Mouse (Mus musculus): ENCODE results near the gene Parp12.

The Parp12 gene

DNA sequence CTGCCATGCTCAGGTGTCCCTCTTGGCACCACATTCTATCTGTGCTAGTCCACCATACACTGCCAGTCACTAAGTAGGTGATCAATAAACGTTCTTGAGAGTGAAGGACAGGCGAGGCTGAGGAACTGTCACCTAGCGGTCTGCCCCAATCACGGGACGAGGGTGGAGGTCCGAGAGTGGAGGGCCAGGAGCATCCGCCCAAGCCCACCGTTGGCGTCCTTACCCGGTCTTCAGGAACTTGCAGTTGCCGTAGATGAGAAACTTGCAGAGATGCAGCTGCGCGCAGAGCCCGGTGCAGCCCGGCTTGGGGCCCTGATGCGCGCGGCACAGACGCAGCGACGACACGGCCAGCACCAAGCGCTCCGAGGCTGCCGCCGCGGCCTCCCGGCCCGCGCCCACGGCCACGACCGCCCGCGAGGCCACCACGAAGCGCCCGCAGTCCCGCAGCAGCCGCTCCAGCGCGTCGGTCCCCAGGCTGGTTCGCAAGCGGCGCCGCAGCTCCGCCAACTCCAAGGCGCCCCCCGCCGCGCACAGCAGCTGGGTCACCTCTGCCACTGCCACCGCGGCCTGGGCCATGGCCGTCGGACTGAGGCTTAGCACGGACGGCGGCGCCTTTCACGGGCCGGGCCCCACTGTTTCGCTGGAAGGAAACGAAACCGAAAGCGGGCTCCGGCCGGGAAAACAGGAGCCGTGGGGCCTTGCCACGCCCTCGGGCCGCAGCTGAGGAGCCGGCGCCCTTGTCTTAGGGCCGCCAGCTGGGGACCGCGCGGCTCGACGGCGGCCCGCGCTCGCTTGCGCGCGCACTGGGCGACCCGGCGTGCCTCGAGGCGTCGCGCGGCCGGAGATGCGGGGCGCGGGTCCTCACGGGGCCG is at the start of gene Parp12:
Gene Parp12, minus strand, starts transcription at position 766 of the 872 bp plus-strand sequence.
- DNase-seq (ENCODE audit: low spot score), result peak; percentile 10

DNA sequence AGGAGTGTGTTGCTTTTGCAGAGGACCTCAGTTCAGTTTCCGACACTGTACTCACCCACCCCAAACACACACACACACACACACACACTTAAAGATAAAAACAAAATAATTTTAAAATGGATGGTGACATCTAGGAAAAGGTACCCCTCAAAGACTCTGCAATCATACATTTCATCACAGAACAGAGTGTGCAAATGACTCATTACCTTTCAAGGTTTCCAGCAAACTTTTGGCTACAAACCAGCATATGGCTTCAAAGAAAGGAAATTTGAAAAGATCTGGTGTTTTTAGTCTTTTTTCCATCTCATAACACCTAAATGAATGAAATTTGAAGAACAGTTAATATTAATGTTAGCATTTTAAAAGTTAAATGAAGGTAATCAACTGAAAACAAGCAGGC is 46.7 kb upstream of the Parp12 start:
- DNase-seq (ENCODE audit: low spot score), result no peak

DNA sequence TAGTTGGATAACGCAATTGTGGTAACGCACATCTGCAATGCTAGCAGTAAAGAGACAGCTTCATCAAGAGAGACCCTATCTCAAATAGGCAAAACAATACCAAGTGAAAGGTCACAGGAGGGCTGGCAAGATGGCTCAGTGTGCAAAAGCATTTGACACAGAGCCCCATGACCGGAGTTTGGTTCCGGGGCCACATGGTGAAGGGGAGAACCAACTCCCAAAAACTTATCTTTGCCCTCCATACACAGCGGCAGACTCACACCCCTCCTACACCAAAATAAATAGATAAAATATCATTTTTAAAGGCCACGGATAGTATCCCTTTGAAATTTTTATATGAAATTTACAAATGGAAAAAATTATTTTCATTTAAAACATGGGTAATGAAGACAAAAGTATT is 43.8 kb upstream of the Parp12 start:
- no peak for DNase-seq (ENCODE audit: low spot score)

DNA sequence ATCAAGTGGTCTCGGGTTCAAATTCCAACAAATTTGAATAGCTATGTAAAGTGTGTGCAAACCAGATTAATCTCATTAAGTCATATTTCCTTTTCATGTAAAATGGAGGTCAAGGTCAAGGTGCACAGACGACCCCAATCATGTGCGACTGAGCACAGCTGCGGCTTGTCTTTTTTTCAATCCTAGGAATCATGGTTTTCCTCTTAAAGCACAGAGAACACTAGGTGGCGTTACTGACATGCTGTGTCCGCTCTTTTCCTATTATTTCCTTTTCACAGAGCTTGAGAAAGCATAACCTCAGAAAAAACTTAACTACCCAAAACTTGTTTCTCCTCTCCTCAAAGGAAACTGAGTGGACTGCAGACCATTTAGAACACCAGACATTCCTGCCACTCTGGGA is 27.9 kb upstream of the Parp12 start:
- DNase-seq (ENCODE audit: low spot score), result no peak

DNA sequence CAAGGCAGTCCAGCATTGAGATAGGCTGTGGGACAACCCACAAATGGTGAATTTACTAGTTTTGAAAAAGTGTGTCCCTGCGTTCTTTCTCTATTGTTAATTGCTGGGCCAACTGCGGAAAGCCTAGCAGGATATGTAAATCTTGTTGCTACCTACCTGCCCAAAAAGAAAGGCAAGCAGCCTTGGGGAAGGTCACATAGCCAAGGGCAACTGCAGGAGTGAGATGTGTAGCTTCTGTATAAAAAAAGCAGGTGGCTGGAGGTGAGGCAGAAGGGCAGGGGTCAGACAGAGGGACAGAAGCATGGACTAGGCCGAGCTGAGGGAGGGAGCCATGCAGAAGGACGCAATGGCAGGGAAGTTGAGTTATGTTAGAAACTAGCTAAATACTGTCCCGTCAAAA is 14.4 kb upstream of the Parp12 start:
- DNase-seq (ENCODE audit: low spot score), result no peak

DNA sequence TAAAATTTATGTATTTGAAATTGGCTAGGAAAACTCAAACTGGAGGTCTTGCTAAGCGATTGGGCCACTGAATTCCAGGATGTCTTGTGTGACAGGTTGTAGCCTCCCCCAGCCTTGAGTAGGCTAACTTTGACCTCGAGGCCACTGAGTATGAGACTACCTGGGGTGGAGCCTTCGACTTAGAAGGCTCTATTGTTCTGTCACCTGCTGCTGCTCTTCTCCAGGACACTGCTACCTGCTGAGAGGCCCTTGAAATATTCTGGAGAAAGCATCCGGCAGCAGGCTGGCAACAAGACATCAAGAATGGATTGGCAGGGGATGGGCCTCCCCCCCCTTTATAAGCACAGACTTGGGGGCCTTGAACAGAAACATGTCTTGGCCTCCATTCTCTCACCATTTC is 13.3 kb upstream of the Parp12 start:
- no peak for DNase-seq (ENCODE audit: low spot score)

DNA sequence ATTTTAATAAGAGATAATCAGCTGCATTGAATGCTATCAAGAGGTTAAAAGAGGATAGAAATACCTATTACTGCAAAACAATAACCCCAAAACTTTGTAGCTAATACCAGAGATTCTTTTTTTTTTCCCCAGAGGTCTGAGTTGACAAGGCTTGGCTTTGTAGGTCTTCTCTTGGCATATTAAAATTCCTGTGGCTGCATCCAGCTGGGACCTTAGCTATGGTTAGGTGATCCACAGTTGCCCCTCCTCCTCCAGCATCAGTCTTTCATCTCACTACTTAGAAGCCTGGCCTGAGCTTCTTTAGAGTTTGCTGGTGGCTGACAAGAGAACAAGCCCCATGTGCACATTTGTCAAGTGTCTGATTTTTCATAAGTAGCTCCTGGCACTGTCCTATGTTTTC is 6.6 kb upstream of the Parp12 start:
- no peak for DNase-seq (ENCODE audit: low spot score)

DNA sequence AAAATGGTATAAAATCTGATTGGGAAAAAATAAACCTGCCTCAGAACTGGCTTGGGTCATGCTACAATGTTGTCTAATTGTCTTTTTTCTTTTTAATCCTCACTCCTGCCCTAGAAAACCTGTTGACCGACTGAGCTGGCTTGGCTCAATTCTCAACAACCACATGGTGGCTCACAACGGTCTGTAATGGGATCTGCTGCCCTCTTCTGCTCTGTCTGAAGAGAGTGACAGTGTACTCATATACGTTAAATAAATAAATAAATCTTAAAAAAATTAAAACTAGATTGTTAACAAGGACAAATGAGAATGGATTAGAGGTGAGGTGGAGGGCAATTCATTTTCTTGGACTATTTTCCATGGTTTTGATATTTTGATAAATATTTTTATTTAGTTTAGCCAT is 2.5 kb upstream of the Parp12 start:
- no peak for DNase-seq (ENCODE audit: low spot score)

DNA sequence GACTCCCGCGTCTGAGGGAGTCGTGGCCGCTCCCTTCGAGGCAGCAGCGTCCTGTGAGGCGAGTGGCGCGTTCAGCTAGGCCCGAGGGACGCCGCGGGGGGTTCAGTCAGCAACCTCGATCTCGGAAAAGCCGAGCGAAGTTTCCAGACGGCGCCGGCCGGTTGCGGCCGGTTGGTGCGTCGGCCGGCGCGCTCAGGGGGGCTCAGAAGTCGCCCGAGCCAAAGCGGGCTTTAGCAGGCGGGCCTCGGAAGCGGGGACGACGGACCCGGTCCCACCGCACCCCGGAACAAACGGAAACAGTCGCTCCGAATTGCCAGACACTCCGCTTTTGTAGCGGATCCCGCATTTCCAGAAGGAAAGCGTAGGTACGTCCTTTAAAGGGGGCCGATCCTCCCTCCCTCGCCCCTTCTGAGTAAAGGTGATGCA is 320 bp upstream of the Parp12 start:
- no peak for DNase-seq (ENCODE audit: low spot score)

DNA sequence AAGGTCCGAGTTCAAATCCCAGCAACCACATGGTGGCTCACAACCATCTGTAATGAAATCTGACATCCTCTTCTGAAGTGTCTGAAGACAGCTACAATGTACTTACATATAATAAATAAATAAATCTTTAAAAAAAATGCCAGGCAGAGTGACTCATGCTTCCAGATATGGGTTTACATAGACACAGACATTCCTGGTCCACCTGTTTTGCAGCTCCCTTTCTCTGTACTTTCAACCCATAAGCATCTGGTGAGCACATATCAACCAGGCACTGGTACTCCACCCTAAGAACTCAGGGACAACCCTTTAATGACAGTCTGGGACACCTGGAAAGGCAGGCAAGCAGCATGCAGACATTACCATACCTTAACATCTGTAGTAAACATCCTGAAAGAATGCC is 2.7 kb downstream of the Parp12 start:
- no peak for DNase-seq (ENCODE audit: low spot score)

DNA sequence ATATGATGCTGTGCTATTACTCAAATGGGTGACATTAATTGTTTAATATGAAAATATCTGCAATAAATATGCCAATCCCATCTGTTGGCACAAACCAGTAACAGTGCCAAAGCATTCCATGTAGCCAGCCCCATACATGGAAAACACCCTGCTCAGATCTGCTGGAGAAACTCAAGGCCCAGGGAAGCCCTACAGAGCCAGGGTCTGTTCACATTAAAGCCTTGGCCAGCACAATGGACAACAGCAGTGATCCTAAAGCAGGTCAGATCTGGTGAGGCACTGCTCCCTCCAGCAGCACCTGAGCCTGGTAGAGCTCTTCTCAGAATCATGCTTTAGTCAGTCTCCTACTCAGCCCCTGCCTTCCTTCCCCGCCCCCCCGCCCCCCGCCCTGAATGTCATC is 5.0 kb downstream of the Parp12 start:
- no peak for DNase-seq (ENCODE audit: low spot score)

DNA sequence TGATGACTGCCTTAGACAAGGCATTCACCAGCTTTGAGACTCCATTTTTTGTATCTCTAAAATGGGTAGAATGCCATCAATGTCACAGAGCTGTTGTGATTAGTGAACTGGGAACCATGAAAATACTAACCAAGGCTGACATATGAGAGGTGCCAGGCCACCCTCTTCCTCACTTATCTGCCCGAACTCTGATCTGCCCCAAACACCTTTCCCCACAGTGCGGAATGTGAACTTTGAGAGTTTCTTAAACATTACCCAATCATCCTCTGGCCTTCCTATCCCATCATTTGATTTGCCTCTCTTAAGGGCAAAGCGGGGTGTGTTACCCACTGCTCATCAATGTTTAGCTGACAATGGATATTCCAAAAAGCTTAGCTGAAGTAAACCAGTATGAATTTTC is 5.4 kb downstream of the Parp12 start:
- DNase-seq (ENCODE audit: low spot score), result no peak

DNA sequence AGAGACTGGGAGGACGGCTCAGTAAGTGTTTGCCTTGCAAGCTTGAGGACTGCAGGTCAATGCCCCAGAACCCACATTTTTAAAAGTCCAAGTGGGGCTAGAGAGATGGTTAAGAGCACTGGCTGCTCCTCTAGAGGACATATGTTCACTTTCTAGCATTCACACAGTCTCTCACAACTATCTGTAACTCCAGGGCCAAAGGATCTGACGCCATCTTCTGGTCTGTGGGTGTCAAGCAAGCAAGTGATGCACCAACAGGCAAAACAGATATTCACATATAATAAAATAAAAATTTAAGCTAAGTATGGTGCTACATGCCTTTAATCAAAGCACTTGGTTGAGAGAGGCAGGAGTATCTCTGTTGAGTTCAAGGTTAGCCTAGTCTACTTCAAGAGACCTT is 11.3 kb downstream of the Parp12 start:
- no peak for DNase-seq (ENCODE audit: low spot score)

DNA sequence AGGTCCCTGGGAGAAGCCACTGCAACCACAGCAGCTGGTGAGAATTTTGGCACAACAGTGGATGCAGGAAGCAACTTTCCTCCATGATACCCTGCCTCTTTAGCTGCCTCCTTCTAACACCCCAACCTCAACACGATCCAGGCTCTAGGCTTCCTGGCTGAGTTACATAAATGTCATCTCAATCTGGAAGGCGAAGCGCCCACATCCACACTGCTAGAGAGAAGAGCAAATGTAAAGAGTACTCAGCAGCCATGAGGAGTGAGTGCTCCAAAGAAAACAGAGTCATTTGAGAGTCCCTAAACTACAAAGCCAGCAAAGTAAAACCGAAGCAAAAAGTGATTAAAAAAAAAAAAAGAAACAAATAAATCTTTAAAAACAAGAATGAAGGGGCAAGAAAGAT is 13.5 kb downstream of the Parp12 start:
- no peak for DNase-seq (ENCODE audit: low spot score)

DNA sequence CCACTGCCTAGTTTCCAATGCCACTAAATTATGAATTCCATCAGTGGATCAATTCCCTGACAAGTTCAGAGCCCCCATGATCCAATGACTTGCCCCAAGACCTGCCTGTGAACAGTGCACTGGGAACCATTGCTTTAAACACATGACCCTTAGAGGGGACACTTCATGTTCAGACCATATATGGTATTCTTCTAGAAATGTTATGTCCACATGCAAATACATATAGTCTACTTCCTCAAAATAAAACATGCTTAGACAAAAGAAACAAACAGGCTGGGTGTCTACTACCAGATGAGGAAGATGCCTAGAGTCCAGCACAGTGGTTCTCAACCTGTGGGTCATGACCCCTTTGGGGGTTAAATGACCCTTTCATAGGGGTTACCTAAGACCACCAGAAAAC is 41.7 kb downstream of the Parp12 start:
- no peak for DNase-seq (ENCODE audit: low spot score)

DNA sequence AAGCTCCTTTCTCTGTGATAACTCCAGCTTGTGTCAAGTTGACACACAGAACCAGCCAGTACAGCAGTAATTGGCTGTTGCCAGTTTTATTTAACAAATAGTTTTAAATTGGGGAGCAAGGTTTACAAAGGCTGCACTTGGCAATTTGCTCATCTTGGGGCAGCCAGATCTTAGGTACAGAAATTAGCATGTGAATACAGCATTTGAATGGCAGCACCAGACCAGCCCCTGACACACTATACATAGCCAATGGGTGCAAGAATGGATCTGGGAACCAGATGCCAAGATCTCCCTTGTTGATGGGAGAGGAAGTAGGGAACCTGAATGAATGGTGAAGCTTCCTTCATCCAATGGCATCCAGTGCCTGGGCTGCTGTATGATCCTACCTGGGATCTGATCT is 44.0 kb downstream of the Parp12 start:
- DNase-seq (ENCODE audit: low spot score), result no peak

DNA sequence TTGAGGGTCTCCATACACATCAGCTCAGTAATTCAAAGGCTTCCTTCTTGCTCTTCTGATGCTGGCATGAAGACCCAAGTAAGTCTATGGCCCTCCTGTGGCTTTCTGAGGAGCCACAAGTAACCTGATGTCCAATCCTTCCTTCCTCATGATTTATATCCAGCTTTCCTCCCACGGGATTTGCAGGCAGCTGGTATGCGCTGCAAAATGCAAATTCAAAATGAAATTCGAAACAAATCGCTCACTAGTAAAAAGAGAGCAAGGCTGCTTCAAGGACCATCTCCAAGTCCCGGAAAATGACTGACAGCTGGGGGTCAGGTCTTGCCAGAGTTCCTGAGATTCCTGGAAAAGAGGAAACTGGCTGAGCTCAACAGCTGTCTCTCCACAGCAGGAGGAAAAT is 45.5 kb downstream of the Parp12 start:
- no peak for DNase-seq (ENCODE audit: low spot score)

DNA sequence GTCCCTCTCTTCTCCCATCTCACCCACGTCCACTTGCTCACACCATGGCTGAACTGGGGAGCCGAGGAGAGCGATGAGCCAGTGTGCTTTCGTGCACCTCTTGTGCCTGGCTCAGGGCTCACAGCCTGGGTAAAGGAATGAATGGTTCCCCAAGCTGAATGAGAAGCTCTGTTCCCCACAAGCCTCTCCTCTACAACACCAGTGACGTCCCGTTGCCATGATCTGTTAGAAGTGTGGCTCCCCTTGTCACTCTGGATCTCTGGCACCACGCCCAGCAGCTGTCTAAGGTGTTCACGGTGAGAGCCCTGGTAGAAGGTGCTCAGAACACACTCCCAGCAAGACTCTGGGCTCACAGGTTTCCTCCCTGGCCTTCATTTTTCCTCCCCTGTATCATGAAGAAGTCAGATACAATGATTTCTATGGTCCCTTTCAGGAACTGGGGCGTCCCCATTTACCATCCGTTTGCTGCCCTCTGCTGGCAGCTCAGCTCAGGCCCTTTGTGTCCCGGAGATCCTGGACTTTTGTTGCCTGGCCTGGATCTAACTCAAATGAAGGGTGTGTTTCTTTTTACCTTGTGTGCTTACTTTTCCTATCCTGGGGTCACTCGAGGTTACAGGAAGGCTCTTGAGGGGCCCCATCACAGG is 51.1 kb downstream of the Parp12 start:
- DNase-seq (ENCODE audit: low spot score), result peak; percentile 63

DNA sequence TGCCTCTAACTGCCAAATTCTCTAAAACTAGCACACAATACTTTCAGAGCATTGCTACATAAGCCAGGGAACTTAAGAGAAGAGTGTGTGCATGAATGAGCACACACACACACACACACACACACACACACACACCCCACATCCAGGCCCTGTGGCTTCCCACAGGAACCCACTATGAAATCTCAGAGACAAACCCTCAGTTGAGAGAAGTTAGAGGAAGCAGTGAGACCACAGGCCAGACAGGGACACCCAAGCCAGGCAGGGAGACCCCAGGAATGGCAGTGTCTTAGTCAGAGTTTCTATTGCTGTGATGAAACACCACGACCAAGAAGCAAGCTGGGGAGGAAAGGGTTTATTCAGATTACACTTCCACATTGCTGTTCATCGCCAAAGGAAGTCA is 54.6 kb downstream of the Parp12 start:
- DNase-seq (ENCODE audit: low spot score), result no peak

DNA sequence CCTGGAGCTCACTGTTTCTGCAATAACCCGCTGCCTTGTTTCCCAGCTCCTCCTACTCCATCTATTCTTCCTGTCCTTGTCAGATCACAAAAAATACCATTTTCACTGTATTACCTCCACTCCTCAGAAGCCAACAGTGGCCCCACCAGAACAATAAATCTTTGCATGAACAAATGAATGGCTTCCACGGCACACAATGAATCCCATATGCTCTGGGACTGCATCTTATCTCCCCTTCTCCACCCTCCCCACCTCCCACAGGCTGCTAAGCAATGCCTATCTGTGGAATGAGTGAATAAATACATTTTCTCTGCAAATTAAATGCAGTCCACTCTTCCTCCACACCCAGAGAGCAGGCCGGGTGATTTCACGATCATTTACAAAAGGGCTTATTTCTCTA is 57.0 kb downstream of the Parp12 start:
- no peak for DNase-seq (ENCODE audit: low spot score)

DNA sequence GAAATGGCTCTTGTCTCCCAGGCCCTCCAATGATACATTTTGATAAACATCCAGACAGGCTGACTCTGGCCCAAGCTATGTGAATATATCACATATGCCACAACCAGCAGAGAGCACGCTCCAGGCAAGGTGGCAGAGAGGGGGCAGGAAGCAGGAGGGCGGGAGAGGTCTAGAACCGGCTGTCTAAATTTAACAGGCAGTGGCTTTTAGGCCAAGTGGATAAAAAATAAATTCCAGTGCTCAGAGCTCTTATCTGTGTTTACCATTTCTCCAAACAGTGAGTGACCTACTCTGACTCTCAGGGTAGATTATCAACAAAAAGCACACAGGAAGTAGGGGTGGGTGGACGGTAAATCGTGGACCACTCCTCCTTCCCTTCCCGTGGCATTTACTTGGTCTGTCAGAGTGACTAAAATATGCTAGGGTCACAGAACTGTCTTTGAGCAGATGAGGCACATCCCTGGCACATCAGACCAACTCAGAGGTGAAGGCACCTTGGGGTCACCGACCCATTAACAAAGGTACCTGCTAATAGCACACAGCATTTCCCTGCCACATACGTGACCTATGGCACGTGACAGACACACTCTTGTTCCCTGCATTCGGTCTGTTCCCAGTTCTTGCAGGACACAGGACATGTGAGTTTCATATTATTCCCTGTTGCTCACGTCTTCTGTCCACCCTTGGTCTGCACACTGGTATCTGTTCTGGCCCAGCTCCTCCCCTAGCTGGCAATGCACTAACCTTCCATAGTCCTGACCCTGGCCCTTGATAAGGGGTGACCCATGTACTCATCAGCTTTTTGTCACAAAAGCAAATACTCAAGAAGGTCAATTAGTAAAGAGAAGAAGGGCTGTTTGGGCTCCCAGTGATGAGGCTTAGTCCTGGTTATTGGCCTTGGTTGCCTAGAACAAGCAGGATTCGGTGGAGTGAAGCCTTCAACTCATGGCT is 58.3 kb downstream of the Parp12 start:
- DNase-seq (ENCODE audit: low spot score), result no peak

DNA sequence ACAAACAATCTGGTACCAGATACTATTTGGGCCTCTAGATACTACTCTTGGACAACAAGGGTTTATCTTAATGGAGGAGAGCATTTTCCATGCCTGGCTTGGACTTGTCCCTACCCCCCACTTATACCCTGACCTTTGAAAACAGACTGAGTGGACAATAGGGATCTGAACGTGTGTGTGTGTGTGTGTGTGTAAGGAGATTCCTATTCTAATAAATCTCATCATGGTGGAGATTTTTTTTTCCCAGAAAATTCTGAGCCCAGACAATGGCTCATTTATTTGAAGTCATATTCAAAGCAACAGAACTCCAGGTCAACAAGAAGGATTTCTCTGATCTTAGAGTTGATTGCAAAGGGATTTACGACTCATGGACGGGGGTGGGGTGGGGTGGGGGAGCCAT is 59.2 kb downstream of the Parp12 start:
- DNase-seq (ENCODE audit: low spot score), result no peak

DNA sequence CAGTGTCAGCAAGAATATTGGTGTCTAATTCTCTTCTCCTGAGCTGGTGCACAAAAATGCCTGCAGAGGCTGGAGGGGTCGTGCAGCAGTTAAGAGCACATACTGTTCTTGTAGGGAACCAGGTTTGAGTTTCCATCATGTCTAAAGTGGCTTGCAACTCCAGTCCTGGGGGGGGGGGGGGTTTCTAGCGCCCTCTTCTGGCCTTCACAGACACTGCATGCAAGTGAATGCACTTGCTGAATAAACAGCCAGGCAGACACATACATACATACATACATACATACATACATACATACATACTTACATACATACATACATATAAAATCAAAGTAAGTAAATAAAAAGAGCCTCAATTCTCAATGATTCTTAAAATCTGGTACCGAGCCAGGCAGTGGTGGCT is 59.8 kb downstream of the Parp12 start:
- no peak for DNase-seq (ENCODE audit: low spot score)

All from left cerebral cortex, adult 11 months (tissue).